Mouse (Mus musculus) testis, adult 2 months (tissue): ENCODE data around the gene Ctr9. TPM values are rescaled to one million over a fixed set of nuclear protein-coding genes. Genes with fewer than 3 reads are reported as not detected.

Source experiments
- H3K27ac ChIP-seq: fragments of 200-500 bp; 2 replicates; pipeline ENCODE4 v1.5.1; 2012; ENCODE audit warnings: low read depth, low read length; ENCODE audit not compliant: control insufficient read depth, insufficient read depth
- H3K27me3 ChIP-seq: fragments of 200-500 bp; 2 replicates; pipeline ENCODE4 v1.6.1; 2012; ENCODE audit warnings: mild to moderate bottlenecking, low read length, moderate library complexity; ENCODE audit not compliant: control insufficient read depth, insufficient read depth
- H3K36me3 ChIP-seq: fragments of 200-500 bp; 2 replicates; pipeline ENCODE4 v1.6.1; 2012; ENCODE audit warnings: mild to moderate bottlenecking, low read length; ENCODE audit not compliant: control insufficient read depth, insufficient read depth
- H3K4me1 ChIP-seq: fragments of 200-500 bp; 2 replicates; pipeline ENCODE4 v1.6.1; 2012; ENCODE audit warnings: low read length; ENCODE audit not compliant: control insufficient read depth, insufficient read depth
- H3K4me3 ChIP-seq: fragments of 200-500 bp; 2 replicates; pipeline ENCODE4 v1.5.1; 2012; ENCODE audit warnings: low read depth, mild to moderate bottlenecking, low read length, moderate library complexity, mixed read lengths; ENCODE audit not compliant: control insufficient read depth
- CTCF ChIP-seq: fragments of 200-500 bp; IDR thresholded peaks from 2 replicates; pipeline ENCODE4 v1.5.1; 2012; ENCODE audit warnings: low read depth, mild to moderate bottlenecking, inconsistent platforms, low read length, moderate library complexity; ENCODE audit not compliant: control insufficient read depth, insufficient read depth, insufficient replicate concordance
- POLR2A ChIP-seq: fragments of 200-500 bp; IDR thresholded peaks from 2 replicates; pipeline ENCODE4 v1.6.1; 2012; ENCODE audit warnings: low read depth, mild to moderate bottlenecking, inconsistent platforms, low read length, moderate library complexity; ENCODE audit not compliant: control insufficient read depth
- polyA plus RNA-seq: library from polyadenylated mRNA; depleted of rRNA; stranded (reverse); fragments of >200 nt; gene quantifications from 2 replicates; pipeline ENCODE4 v1.2.3, GENCODE M21; 2012

The Ctr9 gene
- polyA plus RNA-seq, 1 experiment, result 19.3 TPM

GRCm38 (mm10) chr7:111072410-111072809 is 43.7 kb downstream of the Ctr9 start:
- Histone ChIP-seq H3K27ac (no peak overlapping the region), H3K4me3 (no peak overlapping the region), H3K36me3 (peaks cover 3% of the 10 kb centered on the region), H3K27me3 (no peaks in the 10 kb centered on the region), H3K4me1 (no peaks in the 10 kb centered on the region)
- TF ChIP-seq CTCF (no peak), POLR2A (no peak)

GRCm38 (mm10) chr7:111075288-111075687 is 46.5 kb downstream of the Ctr9 start:
- Histone ChIP-seq H3K36me3 (peaks cover 4% of the 10 kb centered on the region), H3K4me1 (peaks cover 2% of the 10 kb centered on the region; the same call in 1 of the 2 replicates), H3K27me3 (no peaks in the 10 kb centered on the region), H3K27ac (no peak overlapping the region), H3K4me3 (no peak overlapping the region)
- no peak for TF ChIP-seq CTCF
- TF ChIP-seq POLR2A, result no peak

GRCm38 (mm10) chr7:111078271-111078670 is 49.5 kb downstream of the Ctr9 start:
- Histone ChIP-seq H3K4me3 (no peak overlapping the region), H3K27me3 (no peaks in the 10 kb centered on the region), H3K27ac (no peak overlapping the region), H3K4me1 (peaks cover 5% of the 10 kb centered on the region; the same call in 1 of the 2 replicates), H3K36me3 (peaks cover 6% of the 10 kb centered on the region)
- TF ChIP-seq POLR2A (no peak), CTCF (no peak)

GRCm38 (mm10) chr7:111080026-111080425 is 51.3 kb downstream of the Ctr9 start:
- Histone ChIP-seq H3K4me3 (no peak overlapping the region), H3K27me3 (no peaks in the 10 kb centered on the region), H3K27ac (no peak overlapping the region), H3K36me3 (peaks cover 5% of the 10 kb centered on the region), H3K4me1 (peaks cover 7% of the 10 kb centered on the region; the same call in 1 of the 2 replicates)
- TF ChIP-seq POLR2A (no peak), CTCF (no peak)

- Histone ChIP-seq H3K4me1 (peaks cover 7% of the 10 kb centered on the region; the same call in 1 of the 2 replicates), H3K4me3 (peak overlapping the region; percentile 91; the same call in 1 of the 2 replicates), H3K36me3 (peaks cover 5% of the 10 kb centered on the region), H3K27ac (no peak overlapping the region), H3K27me3 (no peaks in the 10 kb centered on the region)
- TF ChIP-seq CTCF (no peak), POLR2A (no peak)
These were observed 52.1 kb downstream of the Ctr9 start for GRCm38 (mm10) chr7:111080876-111081275.

- peaks cover 7% of the 10 kb centered on the region; the same call in 1 of the 2 replicates for H3K4me1 ChIP-seq
- peaks cover 4% of the 10 kb centered on the region for H3K36me3 ChIP-seq
- no peak for TF ChIP-seq CTCF
- TF ChIP-seq POLR2A, result peak; percentile 41
- H3K4me3 ChIP-seq, result peak overlapping the region; percentile 91
- peak overlapping the region; percentile 98 for H3K27ac ChIP-seq
- no peaks in the 10 kb centered on the region for H3K27me3 ChIP-seq
These were observed 53.5 kb downstream of the Ctr9 start for GRCm38 (mm10) chr7:111082043-111082821.

- Histone ChIP-seq H3K4me1 (peaks cover 7% of the 10 kb centered on the region; the same call in 1 of the 2 replicates), H3K27me3 (no peaks in the 10 kb centered on the region), H3K4me3 (peak within 1 kb of the TSS; percentile 91), H3K27ac (peak within 1 kb of the TSS; percentile 98), H3K36me3 (peaks cover 4% of the 10 kb centered on the region)
- TF ChIP-seq POLR2A (peak; percentile 99), CTCF (no peak)
These were observed 54.3 kb downstream of the Ctr9 start, which contains the start of gene Eif4g2 for GRCm38 (mm10) chr7:111082822-111083732. TSS of gene Eif4g2 (minus strand) at chr7:111083030.

GRCm38 (mm10) chr7:111083733-111084120 is 55.0 kb downstream of the Ctr9 start:
- H3K27ac ChIP-seq, result peak overlapping the region; percentile 98
- H3K27me3 ChIP-seq, result no peaks in the 10 kb centered on the region
- peak overlapping the region; percentile 91 for H3K4me3 ChIP-seq
- H3K36me3 ChIP-seq, result peaks cover 4% of the 10 kb centered on the region
- TF ChIP-seq POLR2A (no peak), CTCF (no peak)
- H3K4me1 ChIP-seq, result peaks cover 7% of the 10 kb centered on the region; the same call in 1 of the 2 replicates
